Mouse (Mus musculus) T-cell, adult 2 months (primary cell): ENCODE measurements around the gene Gm10192.
"Not testable (repeated sequence)": the region's sequence is repeated elsewhere in the genome, so short reads cannot be mapped to it uniquely, and the experiment has no call there.

Experiments
- DNase-seq: peaks from one replicate; pipeline ENCODE4 v3.0.0; 2022; ENCODE audit warnings: low spot score

Gene Gm10192

GRCm38 (mm10) chr4:97183066-97183465, at the start of gene Gm10192:
Gm10192 (minus strand) TSS chr4:97183166.
- DNase-seq: not testable (repeated sequence)

DNA sequence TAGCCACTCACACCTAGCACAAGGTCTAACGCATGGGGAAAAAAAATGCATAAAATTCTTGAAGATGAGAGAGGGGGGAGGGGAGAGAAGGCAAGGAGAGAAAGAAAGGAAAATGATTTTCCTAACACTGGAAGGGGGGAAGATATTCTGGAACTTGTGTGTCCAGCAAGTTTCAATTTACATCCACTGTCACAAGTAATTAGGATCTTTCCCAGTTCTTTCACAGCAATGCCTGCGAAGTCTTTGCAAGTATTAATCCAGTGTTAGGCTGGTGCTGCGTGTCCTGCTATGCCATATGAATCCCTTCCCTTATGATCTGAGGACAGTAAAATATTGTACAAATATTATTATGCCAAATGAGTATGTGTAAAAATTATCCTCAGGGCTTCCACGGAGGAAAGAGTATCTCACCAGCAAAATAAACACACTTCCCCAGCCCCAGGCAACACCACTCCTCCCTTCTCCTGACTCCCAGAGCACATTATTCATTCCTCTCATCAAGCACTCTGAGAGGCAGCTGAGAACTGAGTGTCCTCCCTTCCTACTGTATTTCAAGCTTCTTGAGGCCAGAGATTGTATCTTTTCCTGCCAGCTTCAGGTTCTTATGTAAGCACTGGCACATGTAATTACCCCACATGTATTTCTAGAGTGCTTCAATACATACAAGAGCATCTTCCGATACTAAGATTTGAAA, 47.6 kb upstream of the Gm10192 start:
- DNase-seq: no peak

- no peak for DNase-seq
Observed at GRCm38 (mm10) chr4:97219701-97220100, 36.7 kb upstream of the Gm10192 start.

DNA sequence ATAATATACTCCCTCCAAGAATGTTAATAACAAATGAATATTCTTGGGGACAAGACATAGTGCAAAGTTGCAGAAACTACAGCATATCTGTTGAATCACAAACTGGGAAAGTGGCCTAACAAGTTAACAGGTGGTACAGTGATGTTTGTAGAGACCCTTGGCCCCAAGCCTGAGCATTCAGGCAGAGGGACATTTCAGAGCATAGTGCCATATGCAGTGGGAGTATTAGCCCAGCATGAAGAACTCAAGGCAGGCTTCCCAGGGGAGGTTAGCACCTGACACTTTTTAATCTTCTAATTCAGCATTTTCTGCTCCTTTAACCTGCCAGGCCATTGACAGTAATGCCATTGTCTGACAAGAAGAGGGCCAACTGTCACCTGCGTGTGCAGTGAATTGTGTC, 34.9 kb upstream of the Gm10192 start:
- DNase-seq: no peak

DNA sequence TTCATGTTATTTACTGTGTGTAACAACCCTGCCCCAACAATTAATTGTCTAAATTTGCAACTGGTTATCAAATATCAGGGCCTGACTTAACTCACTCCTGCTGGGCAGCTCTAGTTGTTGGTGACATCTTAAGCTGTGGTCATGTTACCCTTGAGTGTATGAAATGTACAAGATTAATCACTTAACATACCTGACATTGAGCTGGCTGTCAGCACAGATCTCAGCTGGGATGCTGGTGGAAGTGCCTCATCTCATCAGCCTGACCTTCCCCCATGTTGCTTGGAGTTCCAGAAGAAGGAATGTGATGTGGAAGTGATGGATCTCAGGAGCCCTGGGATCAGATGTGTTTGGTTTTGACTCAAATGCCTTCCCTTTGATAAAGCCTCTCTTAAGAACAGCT, 29.5 kb upstream of the Gm10192 start:
- DNase-seq: no peak

DNA sequence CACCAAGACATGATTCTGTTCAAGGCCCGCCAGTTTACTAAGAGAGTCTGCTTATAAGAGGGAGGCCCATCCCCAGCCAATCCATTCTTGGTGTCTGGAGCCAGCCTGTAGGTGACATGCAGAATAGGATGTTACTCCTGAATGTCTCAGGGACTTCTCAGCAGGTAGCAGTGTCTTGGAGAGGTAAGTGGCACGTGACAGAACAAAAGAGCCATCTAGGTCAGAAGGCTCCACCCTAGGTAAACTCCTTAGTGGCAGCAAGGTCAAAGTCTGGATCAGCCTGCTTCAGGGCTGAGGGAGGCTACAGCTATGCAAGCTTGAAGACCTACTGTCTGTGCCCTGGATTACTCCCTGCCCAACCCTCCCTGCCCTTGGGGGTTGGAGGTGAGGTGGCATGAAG, 20.0 kb upstream of the Gm10192 start:
- DNase-seq: not testable (repeated sequence)

DNA sequence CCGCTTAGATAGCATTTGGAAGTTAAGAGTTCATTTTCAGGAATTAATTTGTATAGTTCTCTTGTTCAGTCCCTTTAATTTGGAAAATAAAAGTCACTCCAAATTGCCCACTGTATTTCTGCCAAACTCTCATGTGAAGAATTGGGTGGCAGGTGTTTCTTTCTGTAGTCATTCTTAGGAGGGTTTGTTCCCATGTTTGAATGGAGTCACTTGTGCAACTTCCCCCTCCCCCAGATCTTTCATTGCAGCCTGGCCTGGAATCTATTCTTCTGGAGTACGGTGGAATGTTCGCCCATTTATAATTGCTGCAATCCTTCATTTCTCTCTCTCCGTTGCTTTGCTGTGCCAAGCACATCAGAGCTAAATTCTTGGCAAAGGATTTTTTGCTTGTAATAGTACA, 10.2 kb upstream of the Gm10192 start:
- DNase-seq: no peak

- DNase-seq: no peak
Observed at GRCm38 (mm10) chr4:97192601-97193000, 9.6 kb upstream of the Gm10192 start.

GRCm38 (mm10) chr4:97180396-97180795, 2.6 kb downstream of the Gm10192 start:
- no peak for DNase-seq

GRCm38 (mm10) chr4:97156841-97157345, 26.1 kb downstream of the Gm10192 start:
- DNase-seq: no peak

DNA sequence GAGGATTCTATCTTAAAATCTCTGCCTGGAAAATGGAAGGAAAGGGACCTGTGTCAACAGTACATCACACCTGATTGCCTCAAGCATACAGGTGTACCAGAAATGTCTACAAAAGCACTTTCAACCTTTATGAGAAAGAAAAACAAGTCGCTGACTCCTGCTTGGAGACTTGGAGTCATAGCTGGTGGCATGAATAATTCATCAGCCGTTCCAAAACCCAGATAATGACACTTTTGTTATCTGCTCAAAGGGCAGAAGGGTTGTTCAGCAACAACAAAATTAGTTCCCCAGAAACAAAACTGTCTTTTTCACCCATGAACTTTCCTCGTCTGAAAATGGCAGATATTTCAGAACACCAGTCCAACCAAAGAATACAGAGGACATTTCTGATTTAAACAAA, 26.9 kb downstream of the Gm10192 start:
- no peak for DNase-seq

- DNase-seq: no peak
Observed at GRCm38 (mm10) chr4:97153554-97153953, 29.4 kb downstream of the Gm10192 start.

DNA sequence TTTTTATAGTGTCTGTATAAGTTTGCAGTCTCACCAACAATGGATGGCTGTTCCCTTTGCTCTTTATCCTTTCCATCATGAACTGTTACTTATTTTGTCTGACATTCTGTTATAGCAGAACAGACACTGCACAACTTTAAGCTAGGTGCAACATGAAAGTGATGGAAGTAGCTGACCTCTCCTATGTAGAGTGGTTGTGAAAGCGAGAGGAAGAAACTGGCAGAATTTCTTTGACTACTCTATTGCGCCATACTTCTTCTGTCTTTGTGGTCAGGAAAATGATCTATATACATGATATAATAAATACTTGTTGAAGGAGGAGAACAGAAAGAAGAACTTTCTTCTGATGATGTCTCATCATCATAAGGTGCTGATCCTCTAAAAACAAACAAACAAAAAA, 40.5 kb downstream of the Gm10192 start:
- DNase-seq: no peak
